Mouse (Mus musculus) C2C12 (cell line): ENCODE results near the gene Rnf114.
A peak's percentile ranks its signal among the peaks of the same experiment; 100 is the strongest.

ENCODE experiments used
- CEBPB ChIP-seq: IDR thresholded peaks from one replicate; pipeline ENCODE4 v1.6.1; 2011; ENCODE audit warnings: low read depth, mild to moderate bottlenecking, control low read depth, moderate library complexity
- CTCF ChIP-seq: IDR thresholded peaks from one replicate; pipeline ENCODE4 v1.5.1; 2011; ENCODE audit not compliant: control insufficient read depth, insufficient read depth, insufficient read length

GRCm38 (mm10) chr2:167532131-167532530 is 39.7 kb downstream of the Rnf114 start:
- peak; percentile 82 for TF ChIP-seq CTCF
- TF ChIP-seq CEBPB = no peak
